8 mouse cellular contexts compared by ENCODE assay signal in the genomic region with DNA sequence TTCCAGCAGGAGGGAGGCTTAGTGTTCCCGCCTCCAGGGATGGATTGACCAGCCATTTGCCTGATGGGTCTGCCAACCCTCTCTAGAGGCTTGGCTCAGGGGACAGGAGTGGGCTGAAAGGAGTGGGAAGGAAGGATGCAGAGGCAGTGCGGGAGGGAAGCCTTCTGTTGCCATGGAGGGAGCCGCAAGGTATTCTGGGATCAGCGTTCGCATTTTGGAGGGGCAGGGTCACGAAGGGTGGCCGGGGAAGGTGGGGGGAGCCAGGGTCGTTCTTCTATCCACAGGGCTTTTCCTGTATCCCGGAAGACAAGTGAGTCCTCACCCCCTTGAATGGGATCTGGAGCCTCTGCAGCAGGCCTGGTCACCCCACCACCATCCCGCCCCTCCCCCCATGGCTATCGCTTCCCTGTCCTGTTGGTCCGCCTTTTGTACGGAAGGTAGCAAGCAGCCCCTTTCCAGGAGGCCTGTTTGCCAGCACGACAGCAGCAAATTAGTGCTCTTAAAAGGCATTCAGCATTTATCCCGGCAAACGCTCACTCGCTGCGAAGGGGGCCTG.
DNase-seq lines count a peak whose midpoint lies in the region; ATAC-seq lines count a peak whose summit lies in the region.
"Had no signal": no experiment of that assay in that cellular context is flagged by ENCODE, and none has a peak within 500 bp of the region (broad histone marks: within the 10 kb centered on the region; RNA-seq: fewer than 3 reads in every experiment).

No protein-coding gene starts in this region.

- no peaks in the 10 kb centered on the region for H3K4me1 ChIP-seq in lung, embryonic 15.5 days
- H3K4me1 ChIP-seq in forebrain, embryonic 16.5 days (replicated peaks; ENCODE audit: control insufficient read depth, insufficient read depth, low read length), result peaks cover 37% of the 10 kb centered on the region
- peaks cover 14% of the 10 kb centered on the region for H3K4me1 ChIP-seq in limb, embryonic 15.5 days

- H3K36me3 ChIP-seq in lung, embryonic 15.5 days, result no peaks in the 10 kb centered on the region
- H3K36me3 ChIP-seq in forebrain, embryonic 16.5 days (ENCODE audit: control insufficient read depth, insufficient read depth), result no peaks in the 10 kb centered on the region
- H3K36me3 ChIP-seq in limb, embryonic 15.5 days, result no peaks in the 10 kb centered on the region

- H3K27me3 ChIP-seq in lung, embryonic 15.5 days, result 0 out of 2 replicates have a peak, but pooled peaks cover 7% of the 10 kb centered on the region
- H3K27me3 ChIP-seq in forebrain, embryonic 16.5 days (replicated peaks; ENCODE audit: control insufficient read depth, insufficient read depth, low read length), result no peaks in the 10 kb centered on the region
- H3K27me3 ChIP-seq in limb, embryonic 15.5 days, result peaks cover 19% of the 10 kb centered on the region

- 21% methylated on average over 18 of the region's 18 CpGs for WGBS in lung, embryonic 15.5 days
- WGBS in forebrain, embryonic 16.5 days, result 7% methylated on average over 18 of the region's 18 CpGs
- 13% methylated on average over 18 of the region's 18 CpGs for WGBS in limb, embryonic 15.5 days

- H3K27ac ChIP-seq in lung, embryonic 15.5 days, result no peak overlapping the region
- H3K27ac ChIP-seq in forebrain, embryonic 16.5 days (ENCODE audit: low read length), result peak overlapping the region; percentile 21
- no peak overlapping the region for H3K27ac ChIP-seq in limb, embryonic 15.5 days
- H3K27ac ChIP-seq: liver, embryonic 14.5 days had no signal

- no peak overlapping the region for H3K4me3 ChIP-seq in lung, embryonic 15.5 days
- peak overlapping the region; percentile 19 for H3K4me3 ChIP-seq in forebrain, embryonic 16.5 days (replicated peaks; ENCODE audit: low read length)
- H3K4me3 ChIP-seq in limb, embryonic 15.5 days, result no peak overlapping the region

- peak overlapping the region; percentile 33 for H3K4me2 ChIP-seq in lung, embryonic 15.5 days
- H3K4me2 ChIP-seq in forebrain, embryonic 16.5 days (ENCODE audit: low read length), result peak overlapping the region; percentile 49
- H3K4me2 ChIP-seq in limb, embryonic 15.5 days, result peak overlapping the region; percentile 34

- H3K9ac ChIP-seq in lung, embryonic 15.5 days, result no peak overlapping the region
- H3K9ac ChIP-seq in forebrain, embryonic 16.5 days (replicated peaks; ENCODE audit: low read depth, low read length), result peak overlapping the region; percentile 55
- no peak overlapping the region for H3K9ac ChIP-seq in limb, embryonic 15.5 days
- H3K9ac ChIP-seq: liver, embryonic 14.5 days had no signal

- ATAC-seq in lung, embryonic 15.5 days (ENCODE audit: borderline replicate concordance, extremely low read depth, low FRiP score, low TSS enrichment), result no peak
- ATAC-seq in forebrain, embryonic 16.5 days, result peak; percentile 66
- no peak for ATAC-seq in limb, embryonic 15.5 days (ENCODE audit: insufficient number of reproducible peaks, low FRiP score, low TSS enrichment, low read depth)

- H3K9me3 ChIP-seq in lung, embryonic 15.5 days, result no peaks in the 10 kb centered on the region
- no peaks in the 10 kb centered on the region for H3K9me3 ChIP-seq in forebrain, embryonic 16.5 days (ENCODE audit: control insufficient read depth, low read length)
- H3K9me3 ChIP-seq in limb, embryonic 15.5 days, result no peaks in the 10 kb centered on the region

- no peak for DNase-seq in lung, postnatal 36 days
- DNase-seq in adrenal gland, postnatal 10 days, result no peak
- no peak for DNase-seq in thymus, postnatal 25 days
- DNase-seq in kidney, postnatal 25 days, result no peak
